Mouse (Mus musculus): ENCODE measurements around the gene Ppp1r2. TPM values are rescaled to one million over a fixed set of nuclear protein-coding genes. Genes with fewer than 3 reads are reported as not detected.

Ppp1r2 gene
- polyA plus RNA-seq, 1 experiment, result 35.7 TPM

DNA sequence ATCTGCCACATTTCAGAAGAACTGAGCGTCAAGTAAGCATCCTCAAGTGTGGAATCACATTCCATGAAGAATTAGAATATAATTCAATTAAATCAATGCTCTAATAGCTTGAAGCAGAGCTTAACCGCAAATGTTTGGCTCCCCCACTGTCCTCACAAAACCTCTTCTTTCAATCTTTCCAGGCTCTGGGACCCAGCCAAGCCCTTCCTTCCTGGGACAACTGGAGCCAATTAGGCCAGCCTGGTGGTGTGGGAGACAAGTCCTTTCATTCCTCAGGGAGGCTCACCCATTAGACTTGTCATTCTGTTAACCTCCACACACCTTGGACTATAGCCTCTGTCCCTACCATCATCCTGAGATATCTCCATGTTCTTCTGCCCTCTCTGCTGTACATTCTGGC lies 6.9 kb upstream of the Ppp1r2 start:
- Histone ChIP-seq H3ac (ENCODE audit: control insufficient read depth, insufficient read length) (no peak overlapping the region), H3K4me3 (no peak overlapping the region), H3K36me3 (ENCODE audit: control insufficient read depth, insufficient read depth) (no peaks in the 10 kb centered on the region), H3K27me3 (ENCODE audit: control insufficient read depth, insufficient read depth, insufficient read length) (no peaks in the 10 kb centered on the region), H3K79me2 (ENCODE audit: control insufficient read depth, insufficient read depth) (no peaks in the 10 kb centered on the region), H3K4me2 (ENCODE audit: low read depth) (no peak overlapping the region)
- TF ChIP-seq SRF (IDR thresholded peaks at IDR 0.05; ENCODE audit: control insufficient read depth, insufficient read length, low read depth), result no peak
- no peak for TF ChIP-seq USF1 (IDR thresholded peaks at IDR 0.05; ENCODE audit: low read depth)
- TF ChIP-seq MYOD1 (IDR thresholded peaks at IDR 0.05; ENCODE audit: control insufficient read depth in 1 of 3, insufficient read length in 2 of 3, low read depth in 2 of 3), result no peak
- TF ChIP-seq CEBPB (IDR thresholded peaks at IDR 0.05; ENCODE audit: insufficient read depth, poor library complexity, severe bottlenecking), result no peak
- TF ChIP-seq E2F4 (IDR thresholded peaks at IDR 0.05; ENCODE audit: insufficient read depth), result no peak
- no peak for TF ChIP-seq POLR2AphosphoS2 (IDR thresholded peaks at IDR 0.05; ENCODE audit: insufficient read length, low read depth)
- no peak for TF ChIP-seq TCF3 (IDR thresholded peaks at IDR 0.05; ENCODE audit: insufficient read length, low read depth)
- no peak for TF ChIP-seq TCF12 (IDR thresholded peaks at IDR 0.05; ENCODE audit: insufficient read depth, poor library complexity, severe bottlenecking)
- no peak for TF ChIP-seq MAX (IDR thresholded peaks at IDR 0.05; ENCODE audit: low read depth)
- TF ChIP-seq MYOG (IDR thresholded peaks at IDR 0.05; ENCODE audit: control insufficient read depth in 1 of 3, insufficient read depth in 1 of 3, insufficient read length in 2 of 3, low read depth in 2 of 3), result no peak
- no peak for TF ChIP-seq REST (IDR thresholded peaks at IDR 0.05; ENCODE audit: insufficient read depth, insufficient read length)
- TF ChIP-seq POLR2A (IDR thresholded peaks at IDR 0.05; ENCODE audit: insufficient read length, low read depth), result no peak

DNA sequence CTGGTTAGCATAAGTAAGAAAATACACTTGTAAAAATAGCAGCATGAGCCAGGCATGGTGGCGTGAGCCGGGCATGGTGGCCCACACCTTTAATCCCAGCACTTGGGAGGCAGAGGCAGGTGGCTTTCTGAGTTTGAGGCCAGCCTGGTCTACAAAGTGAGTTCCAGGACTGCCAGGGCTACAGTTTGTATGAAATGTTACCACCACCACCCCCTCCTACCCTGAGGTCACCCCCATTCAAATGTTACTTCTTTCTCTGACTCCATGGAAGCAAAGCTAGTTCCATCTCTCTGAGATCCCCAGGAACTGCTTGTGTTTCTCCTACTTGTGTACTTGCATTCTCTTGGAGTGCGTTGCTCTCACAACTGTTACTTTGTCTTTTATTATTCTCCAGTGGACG lies 5.1 kb upstream of the Ppp1r2 start:
- Histone ChIP-seq H3K36me3 (ENCODE audit: control insufficient read depth, insufficient read depth) (no peaks in the 10 kb centered on the region), H3K4me2 (ENCODE audit: low read depth) (no peak overlapping the region), H3ac (ENCODE audit: control insufficient read depth, insufficient read length) (no peak overlapping the region), H3K4me3 (no peak overlapping the region), H3K27me3 (ENCODE audit: control insufficient read depth, insufficient read depth, insufficient read length) (no peaks in the 10 kb centered on the region), H3K79me2 (ENCODE audit: control insufficient read depth, insufficient read depth) (no peaks in the 10 kb centered on the region)
- TF ChIP-seq REST (IDR thresholded peaks at IDR 0.05; ENCODE audit: insufficient read depth, insufficient read length) (no peak), SRF (IDR thresholded peaks at IDR 0.05; ENCODE audit: control insufficient read depth, insufficient read length, low read depth) (no peak), MAX (IDR thresholded peaks at IDR 0.05; ENCODE audit: low read depth) (no peak), MYOG (IDR thresholded peaks at IDR 0.05; ENCODE audit: control insufficient read depth in 1 of 3, insufficient read depth in 1 of 3, insufficient read length in 2 of 3, low read depth in 2 of 3) (no peak), TCF12 (IDR thresholded peaks at IDR 0.05; ENCODE audit: insufficient read depth, poor library complexity, severe bottlenecking) (no peak), POLR2A (IDR thresholded peaks at IDR 0.05; ENCODE audit: insufficient read length, low read depth) (no peak), CEBPB (IDR thresholded peaks at IDR 0.05; ENCODE audit: insufficient read depth, poor library complexity, severe bottlenecking) (no peak), MYOD1 (IDR thresholded peaks at IDR 0.05; ENCODE audit: control insufficient read depth in 1 of 3, insufficient read length in 2 of 3, low read depth in 2 of 3) (no peak), POLR2AphosphoS2 (IDR thresholded peaks at IDR 0.05; ENCODE audit: insufficient read length, low read depth) (no peak), TCF3 (IDR thresholded peaks at IDR 0.05; ENCODE audit: insufficient read length, low read depth) (no peak)

DNA sequence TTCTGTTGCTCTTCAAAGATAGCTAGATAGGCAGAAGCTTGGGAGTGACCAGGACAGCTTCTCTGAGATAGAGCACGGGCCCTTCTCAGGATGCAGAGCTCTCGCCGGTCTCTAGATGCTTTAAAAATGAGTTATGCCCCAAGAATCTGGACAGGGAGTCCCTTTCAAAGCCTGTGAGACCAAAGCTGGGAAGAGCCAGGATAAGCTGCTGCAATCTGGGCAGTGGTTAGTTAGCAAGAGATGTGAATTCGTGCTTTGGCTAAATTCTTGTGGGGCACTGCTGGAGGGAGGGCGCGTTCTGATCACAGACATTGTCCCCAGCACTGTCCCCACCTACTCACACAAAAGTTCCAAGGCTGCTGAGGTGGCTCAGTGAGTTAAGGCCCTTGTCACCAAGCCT lies 3.5 kb upstream of the Ppp1r2 start:
- Histone ChIP-seq H3K4me2 (ENCODE audit: low read depth) (no peak overlapping the region), H3K36me3 (ENCODE audit: control insufficient read depth, insufficient read depth) (no peaks in the 10 kb centered on the region), H3K79me2 (ENCODE audit: control insufficient read depth, insufficient read depth) (peaks cover 11% of the 10 kb centered on the region), H3K27me3 (ENCODE audit: control insufficient read depth, insufficient read depth, insufficient read length) (no peaks in the 10 kb centered on the region), H3ac (ENCODE audit: control insufficient read depth, insufficient read length) (no peak overlapping the region), H3K4me3 (no peak overlapping the region)
- no peak for TF ChIP-seq MYOG (IDR thresholded peaks at IDR 0.05; ENCODE audit: control insufficient read depth in 1 of 3, insufficient read depth in 1 of 3, insufficient read length in 2 of 3, low read depth in 2 of 3)
- TF ChIP-seq MAX (IDR thresholded peaks at IDR 0.05; ENCODE audit: low read depth), result no peak
- TF ChIP-seq CEBPB (IDR thresholded peaks at IDR 0.05; ENCODE audit: insufficient read depth, poor library complexity, severe bottlenecking), result no peak
- TF ChIP-seq E2F4 (IDR thresholded peaks at IDR 0.05; ENCODE audit: insufficient read depth), result no peak
- no peak for TF ChIP-seq USF1 (IDR thresholded peaks at IDR 0.05; ENCODE audit: low read depth)
- TF ChIP-seq REST (IDR thresholded peaks at IDR 0.05; ENCODE audit: insufficient read depth, insufficient read length), result no peak
- TF ChIP-seq SRF (IDR thresholded peaks at IDR 0.05; ENCODE audit: control insufficient read depth, insufficient read length, low read depth), result no peak
- TF ChIP-seq TCF12 (IDR thresholded peaks at IDR 0.05; ENCODE audit: insufficient read depth, poor library complexity, severe bottlenecking), result no peak

- H3K36me3 ChIP-seq (ENCODE audit: control insufficient read depth, insufficient read depth), result no peaks in the 10 kb centered on the region
- TF ChIP-seq E2F4 (IDR thresholded peaks at IDR 0.05; ENCODE audit: insufficient read depth) (no peak), POLR2AphosphoS2 (IDR thresholded peaks at IDR 0.05; ENCODE audit: insufficient read length, low read depth) (no peak), CEBPB (IDR thresholded peaks at IDR 0.05; ENCODE audit: insufficient read depth, poor library complexity, severe bottlenecking) (no peak), TCF3 (IDR thresholded peaks at IDR 0.05; ENCODE audit: insufficient read length, low read depth) (no peak), POLR2A (IDR thresholded peaks at IDR 0.05; ENCODE audit: insufficient read length, low read depth) (no peak), MYOG (IDR thresholded peaks at IDR 0.05; ENCODE audit: control insufficient read depth in 1 of 3, insufficient read depth in 1 of 3, insufficient read length in 2 of 3, low read depth in 2 of 3) (no peak), MAX (IDR thresholded peaks at IDR 0.05; ENCODE audit: low read depth) (no peak), SRF (IDR thresholded peaks at IDR 0.05; ENCODE audit: control insufficient read depth, insufficient read length, low read depth) (no peak), REST (IDR thresholded peaks at IDR 0.05; ENCODE audit: insufficient read depth, insufficient read length) (no peak), TCF12 (IDR thresholded peaks at IDR 0.05; ENCODE audit: insufficient read depth, poor library complexity, severe bottlenecking) (no peak), MYOD1 (IDR thresholded peaks at IDR 0.05; ENCODE audit: control insufficient read depth in 1 of 3, insufficient read length in 2 of 3, low read depth in 2 of 3) (no peak), USF1 (IDR thresholded peaks at IDR 0.05; ENCODE audit: low read depth) (no peak)
- H3K79me2 ChIP-seq (ENCODE audit: control insufficient read depth, insufficient read depth), result peaks cover 16% of the 10 kb centered on the region
- H3K4me2 ChIP-seq (ENCODE audit: low read depth), result no peak overlapping the region
- no peak overlapping the region for H3K4me3 ChIP-seq
- H3K27me3 ChIP-seq (ENCODE audit: control insufficient read depth, insufficient read depth, insufficient read length), result no peaks in the 10 kb centered on the region
- no peak overlapping the region for H3ac ChIP-seq (ENCODE audit: control insufficient read depth, insufficient read length)
These were observed 3.0 kb upstream of the Ppp1r2 start for GRCm38 (mm10) chr16:31278081-31278480.
